Mouse (Mus musculus): ENCODE data around the gene Mak.
"Not testable (repeated sequence)": the region's sequence is repeated elsewhere in the genome, so short reads cannot be mapped to it uniquely, and the experiment has no call there.

The Mak gene

DNA sequence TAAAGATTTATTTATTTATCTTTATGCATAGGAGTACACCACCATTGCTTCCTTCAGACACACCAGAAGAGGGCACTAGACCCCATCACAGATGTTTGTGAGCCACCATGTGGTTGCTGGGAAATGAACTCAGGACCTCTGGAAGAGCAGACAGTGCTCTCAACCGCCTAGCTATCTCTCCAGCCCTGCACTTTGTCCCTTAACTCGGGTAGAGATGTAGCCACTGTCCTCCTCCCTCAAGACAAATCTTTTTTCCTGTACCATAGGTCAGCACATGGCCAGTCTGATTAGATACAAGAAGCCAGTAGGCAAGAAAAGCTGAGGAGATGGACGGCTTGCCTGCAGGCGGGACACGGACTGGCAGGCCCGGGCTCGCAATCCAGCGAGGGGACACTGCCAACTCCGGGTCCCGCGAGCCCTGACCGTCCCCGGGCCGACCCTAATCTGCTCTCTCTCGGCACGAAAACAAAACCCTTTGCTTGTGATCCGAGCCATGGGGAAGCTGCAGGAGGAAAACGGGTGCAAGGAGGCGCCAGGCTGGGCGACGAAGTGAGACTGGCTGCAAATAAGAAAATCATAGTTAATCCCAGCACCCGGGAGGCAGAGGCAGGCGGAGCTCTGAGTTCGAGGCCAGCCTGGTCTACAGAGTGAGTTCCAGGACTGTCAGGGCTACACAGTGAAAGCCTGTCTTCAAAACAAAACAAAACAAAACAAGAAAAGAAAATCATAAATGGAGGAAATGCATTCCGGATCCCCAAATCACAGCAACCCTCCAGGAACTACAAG, 79.2 kb downstream of the Mak start:
- peak; percentile 26 to 31 for DNase-seq (ENCODE audit: low spot score in 2 of 2)

DNA sequence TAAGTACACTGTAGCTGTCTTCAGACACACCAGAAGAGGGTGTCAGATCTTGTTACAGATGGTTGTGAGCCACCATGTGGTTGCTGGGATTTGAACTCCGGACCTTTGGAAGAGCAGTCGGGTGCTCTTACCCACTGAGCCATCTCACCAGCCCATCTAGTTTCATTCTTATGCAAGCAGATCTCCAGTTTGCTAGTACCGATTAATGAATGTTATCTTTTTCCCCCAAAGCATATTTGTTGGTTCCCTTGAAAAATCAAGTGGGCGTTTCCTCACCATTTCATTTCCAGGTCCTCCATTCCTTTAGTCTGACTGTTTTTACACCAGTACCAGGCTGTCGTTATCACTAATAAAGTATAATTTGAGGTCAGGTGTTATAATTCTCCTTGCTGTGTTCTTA, 81.0 kb downstream of the Mak start:
- DNase-seq (ENCODE audit: low spot score in 2 of 2): not testable (repeated sequence)

GRCm38 (mm10) chr13:40994487-40995263, 84.8 kb downstream of the Mak start:
- DNase-seq (ENCODE audit: low spot score in 2 of 2): no peak

DNA sequence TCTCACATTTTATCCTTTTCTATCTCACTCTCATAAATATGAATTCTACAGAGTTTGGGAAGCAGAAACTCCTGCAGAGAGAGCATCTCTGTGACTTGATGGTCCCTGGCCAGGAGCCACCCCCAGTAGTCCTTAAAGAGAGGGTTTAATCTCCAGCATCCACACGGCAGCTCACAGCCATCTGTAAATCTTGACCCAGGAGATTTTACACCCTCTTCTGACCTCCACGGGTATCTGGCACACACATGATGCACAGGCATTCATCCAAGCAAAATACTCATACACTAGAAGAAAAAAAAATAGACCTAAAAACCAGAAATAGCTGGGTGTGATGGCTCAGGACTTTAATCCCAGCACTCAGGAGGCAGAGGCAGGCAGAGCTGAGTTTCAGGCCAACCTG, 91.1 kb downstream of the Mak start:
- DNase-seq (ENCODE audit: low spot score in 2 of 2): no peak

- DNase-seq (ENCODE audit: low spot score in 2 of 2): not testable (repeated sequence)
These were observed 91.8 kb downstream of the Mak start for GRCm38 (mm10) chr13:40987608-40988303.

- no peak for DNase-seq (ENCODE audit: low spot score in 2 of 2)
These were observed 93.4 kb downstream of the Mak start for GRCm38 (mm10) chr13:40986081-40986480.

GRCm38 (mm10) chr13:40982759-40983158, 96.7 kb downstream of the Mak start:
- no peak for DNase-seq (ENCODE audit: low spot score in 2 of 2)

DNA sequence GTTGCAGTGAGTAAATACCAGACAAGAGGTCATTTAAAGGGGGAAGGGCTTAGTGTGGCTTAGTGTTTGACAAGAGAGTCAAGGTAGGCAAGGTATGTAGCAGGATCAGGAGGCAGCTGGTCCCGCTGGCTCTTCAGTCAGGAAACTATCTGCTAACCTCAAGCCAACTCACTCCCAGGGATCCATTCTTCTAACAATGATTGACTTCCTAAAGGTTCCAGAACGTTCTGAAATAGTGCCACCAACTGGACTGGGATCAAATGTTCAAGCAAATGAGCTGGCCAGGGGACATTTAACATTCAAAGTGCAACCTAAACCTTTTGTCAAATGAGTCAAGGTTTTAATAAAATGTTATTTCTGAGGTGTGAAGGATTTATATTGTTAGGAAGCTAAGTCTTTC, 100.2 kb downstream of the Mak start:
- DNase-seq (ENCODE audit: low spot score in 2 of 2): no peak

GRCm38 (mm10) chr13:40978652-40979051, 100.9 kb downstream of the Mak start:
- no peak for DNase-seq (ENCODE audit: low spot score in 2 of 2)

DNA sequence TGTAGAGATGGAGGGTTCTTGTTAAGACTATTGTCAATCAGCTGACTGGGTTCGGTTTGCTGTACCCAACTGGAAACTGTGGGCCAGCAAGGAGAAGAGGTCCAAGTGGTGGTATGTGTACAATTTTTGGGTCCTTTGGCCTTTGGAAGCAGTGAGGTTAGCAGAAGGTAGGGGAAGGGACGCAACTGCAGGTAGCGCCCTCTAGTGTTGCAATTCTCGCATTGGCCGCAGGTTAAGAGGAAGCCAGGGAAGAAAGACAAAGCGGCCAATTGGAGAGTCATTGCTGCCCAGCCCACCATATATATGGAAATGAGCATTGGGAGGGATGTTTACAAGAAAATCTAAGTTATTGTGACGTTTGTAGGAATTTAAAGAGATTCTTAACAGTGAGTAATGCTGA, 101.9 kb downstream of the Mak start:
- DNase-seq (ENCODE audit: low spot score in 2 of 2): peak; percentile 14 to 48
